Mouse (Mus musculus) CH12.LX (cell line): ENCODE results near the gene Pacsin1.

Source experiments
- EP300 ChIP-seq: IDR thresholded peaks from 2 replicates; pipeline ENCODE4 v1.6.1; 2011; ENCODE audit warnings: low read length, improper control_type of control experiment
- POLR2A ChIP-seq: IDR thresholded peaks from 2 replicates; pipeline ENCODE4 v1.6.1; 2011; ENCODE audit warnings: low read depth, mild to moderate bottlenecking, improper control_type of control experiment, low read length
- TBP ChIP-seq: conservative IDR thresholded peaks from 2 replicates; pipeline ENCODE4 v1.6.1; 2011; ENCODE audit warnings: low read depth, low read length, improper control_type of control experiment
- TCF12 ChIP-seq: IDR thresholded peaks from 2 replicates; pipeline ENCODE4 v1.6.1; 2014; ENCODE audit warnings: low read depth, mild to moderate bottlenecking, inconsistent platforms, low read length, improper control_type of control experiment
- ZMIZ1 ChIP-seq: IDR thresholded peaks from 2 replicates; pipeline ENCODE4 v1.6.1; 2012; ENCODE audit warnings: low read depth, mild to moderate bottlenecking, inconsistent platforms, low read length, improper control_type of control experiment

- TF ChIP-seq EP300 (no peak), TCF12 (no peak), ZMIZ1 (no peak), POLR2A (no peak), TBP (no peak)
Observed at GRCm38 (mm10) chr17:27650586-27650985, 4.7 kb upstream of the Pacsin1 start.
